In the genomic region with DNA sequence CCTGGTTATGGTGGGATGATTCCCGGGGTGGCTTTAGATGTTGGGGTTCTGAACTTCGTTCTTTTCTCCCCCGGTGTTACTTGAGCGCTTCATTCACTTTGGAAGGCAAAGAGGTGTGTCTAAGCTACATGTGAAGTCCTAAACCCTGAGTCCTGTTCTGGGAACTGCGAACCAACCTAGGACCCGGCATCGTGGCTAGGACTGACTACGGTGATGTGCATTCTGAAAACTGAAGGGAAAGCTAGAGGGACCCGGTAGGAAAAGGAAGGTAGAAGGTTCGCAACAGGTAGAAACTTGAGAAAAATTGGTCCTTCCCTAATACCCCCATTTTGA, we compare ENCODE assay signal across 8 mouse cellular contexts. TPM values are rescaled to one million over a fixed set of nuclear protein-coding genes. Genes with fewer than 3 reads are reported as not detected.
A peak's percentile ranks its signal among the peaks of the same experiment; 100 is the strongest.
DNase-seq lines count a peak whose midpoint lies in the region; ATAC-seq and TF ChIP-seq lines count a peak whose summit lies in the region.

No protein-coding gene starts in this region.

- H3K9ac ChIP-seq in heart, embryonic 13.5 days: peak overlapping the region; percentile 81
- H3K9ac ChIP-seq in ES-E14 (ENCODE audit: insufficient read depth, low read depth, low read length, poor library complexity, severe bottlenecking): peak overlapping the region; percentile 61
- peak overlapping the region; percentile 80 for H3K9ac ChIP-seq in forebrain, embryonic 16.5 days (replicated peaks; ENCODE audit: low read depth, low read length)
- H3K9ac ChIP-seq in liver, postnatal 0 days (replicated peaks): peak overlapping the region; percentile 95

- H3K27ac ChIP-seq in heart, embryonic 13.5 days (replicated peaks): peak overlapping the region; percentile 97
- H3K27ac ChIP-seq in ES-E14 (ENCODE audit: insufficient read depth, low read depth, low read length, poor library complexity, severe bottlenecking): no peak overlapping the region
- H3K27ac ChIP-seq in forebrain, embryonic 16.5 days (ENCODE audit: low read length): no peak overlapping the region
- H3K27ac ChIP-seq in liver, postnatal 0 days (ENCODE audit: low read depth): peak overlapping the region; percentile 99

- no peaks in the 10 kb centered on the region for H3K36me3 ChIP-seq in heart, embryonic 13.5 days
- no peaks in the 10 kb centered on the region for H3K36me3 ChIP-seq in ES-E14 (ENCODE audit: control insufficient read depth, insufficient read depth, low read length, poor library complexity, severe bottlenecking)
- no peaks in the 10 kb centered on the region for H3K36me3 ChIP-seq in forebrain, embryonic 16.5 days (ENCODE audit: control insufficient read depth, insufficient read depth)
- H3K36me3 ChIP-seq in liver, postnatal 0 days (replicated peaks; ENCODE audit: insufficient read depth, low read length): no peaks in the 10 kb centered on the region; the same call in 1 of the 2 replicates

- ATAC-seq in heart, embryonic 13.5 days (ENCODE audit: extremely low read depth, insufficient number of reproducible peaks, low FRiP score, low TSS enrichment): peak; percentile 26; the same call in 1 of the 2 replicates
- peak; percentile 39 for ATAC-seq in forebrain, embryonic 16.5 days
- ATAC-seq in liver, postnatal 0 days: peak; percentile 46

- intact Hi-C loops in heart, postnatal 10 days (cut with DNase I): loop anchor here (5.0 to 10.0 kb wide), 2 partner anchors 187 to 595 kb away; partner anchors contain the start of genes Nmd3 and Ppm1l
- intact Hi-C loops in left cerebral cortex, postnatal 14 days (cut with DNase I): no loop called here

- in situ Hi-C loops in ES-E14 (cut with MboI; ENCODE audit: low sequenced_read_pairs in 2 of 2, unreplicated experiment in 2 of 2): no loop called here

- H3K4me1 ChIP-seq in heart, embryonic 13.5 days: peaks cover 20% of the 10 kb centered on the region
- H3K4me1 ChIP-seq in ES-E14 (ENCODE audit: control insufficient read depth in 2 of 2, insufficient read depth in 2 of 2, low read length in 2 of 2, poor library complexity in 1 of 2): no peaks in the 10 kb centered on the region
- peaks cover 12% of the 10 kb centered on the region for H3K4me1 ChIP-seq in forebrain, embryonic 16.5 days (replicated peaks; ENCODE audit: control insufficient read depth, insufficient read depth, low read length)
- peaks cover 11% of the 10 kb centered on the region for H3K4me1 ChIP-seq in liver, postnatal 0 days (ENCODE audit: insufficient read depth)

- H3K4me2 ChIP-seq in heart, embryonic 13.5 days: peak overlapping the region; percentile 84
- H3K4me2 ChIP-seq in forebrain, embryonic 16.5 days (ENCODE audit: low read length): peak overlapping the region; percentile 92
- peak overlapping the region; percentile 83 for H3K4me2 ChIP-seq in liver, postnatal 0 days (ENCODE audit: low read depth, low read length)

- WGBS in heart, embryonic 13.5 days: 0% methylated on average over 10 of the region's 10 CpGs
- 0% methylated on average over 10 of the region's 10 CpGs for WGBS in forebrain, embryonic 16.5 days
- WGBS in liver, postnatal 0 days (ENCODE audit: insufficient replicate concordance): under 1% methylated on average over 10 of the region's 10 CpGs

- no peaks in the 10 kb centered on the region for H3K27me3 ChIP-seq in heart, embryonic 13.5 days (replicated peaks)
- no peaks in the 10 kb centered on the region for H3K27me3 ChIP-seq in forebrain, embryonic 16.5 days (replicated peaks; ENCODE audit: control insufficient read depth, insufficient read depth, low read length)
- no peaks in the 10 kb centered on the region for H3K27me3 ChIP-seq in liver, postnatal 0 days (ENCODE audit: insufficient read depth, low read length)

- no peaks in the 10 kb centered on the region for H3K9me3 ChIP-seq in heart, embryonic 13.5 days
- no peaks in the 10 kb centered on the region for H3K9me3 ChIP-seq in ES-E14 (ENCODE audit: control insufficient read depth, insufficient read depth, low read depth, low read length)
- H3K9me3 ChIP-seq in forebrain, embryonic 16.5 days (ENCODE audit: control insufficient read depth, low read length): no peaks in the 10 kb centered on the region
- H3K9me3 ChIP-seq in liver, postnatal 0 days (ENCODE audit: low read length): no peaks in the 10 kb centered on the region

- TF ChIP-seq CTCF in liver, postnatal 0 days (IDR thresholded peaks at IDR 0.05; ENCODE audit: low read depth): no peak

- peak overlapping the region; percentile 94 for H3K4me3 ChIP-seq in heart, embryonic 13.5 days
- H3K4me3 ChIP-seq in ES-E14 (ENCODE audit: insufficient read depth in 1 of 2, low read depth in 1 of 2, low read length in 2 of 2, poor library complexity in 1 of 2, severe bottlenecking in 1 of 2): peak overlapping the region; percentile 59 to 90
- peak overlapping the region; percentile 57 for H3K4me3 ChIP-seq in forebrain, embryonic 16.5 days (replicated peaks; ENCODE audit: low read length)
- peak overlapping the region; percentile 90 for H3K4me3 ChIP-seq in liver, postnatal 0 days (ENCODE audit: low read depth, low read length)

- TF ChIP-seq EP300 in liver, postnatal 0 days (IDR thresholded peaks at IDR 0.05; ENCODE audit: low read depth): no peak

- DNase-seq in heart, postnatal 10 days: no peak
- no peak for DNase-seq in ES-E14 (ENCODE audit: low read depth, low spot score)
- no peak for DNase-seq in liver, postnatal 0 days
- DNase-seq in thymus, postnatal 4 days: no peak
- no peak for DNase-seq in left cerebral cortex, postnatal 14 days (ENCODE audit: low spot score in 2 of 2)
- no peak for DNase-seq in adrenal gland, postnatal 14 days

TF ChIP-seq in ES-E14, 5 proteins besides CTCF, POLR2A, EP300 and RAD21:
- TF ChIP-seq HCFC1 (IDR thresholded peaks at IDR 0.05; ENCODE audit: borderline replicate concordance, insufficient read depth, low read length) (no peak), CHD2 (IDR thresholded peaks at IDR 0.05; ENCODE audit: low read depth, low read length) (no peak)

RNA-seq across cellular contexts. Expression of gene Kpna4, which starts 0.4 kb away (rescaled TPM):
- polyA plus RNA-seq in heart, embryonic 13.5 days (2015; fragmentation: Nextera tagmentation; extraction: Ambion mirVana): 21.0 and 24.1 TPM in 2 replicates
- 10 to 100 TPM; 57.1 to 75.4 TPM for total RNA-seq in heart, postnatal 10 days (2021)
- total RNA-seq in ES-E14 (2012; rRNA removed): 21.2 and 33.8 TPM in 2 replicates
- polyA plus RNA-seq in forebrain, embryonic 16.5 days (2015; fragmentation: Nextera tagmentation; extraction: Ambion mirVana): 36.8 and 41.9 TPM in 2 replicates
- 9.0 and 10.1 TPM in 2 replicates for polyA plus RNA-seq in liver, postnatal 0 days (2015; fragmentation: Nextera tagmentation; extraction: Ambion mirVana)
- total RNA-seq in left cerebral cortex, postnatal 14 days (2021): 10 to 100 TPM; 59.9 to 61.2 TPM
- 66.8 and 69.3 TPM in 2 replicates for total RNA-seq in adrenal gland, postnatal 14 days (2021)

Comparison
In these comparisons a context has a peak if more than half of its experiments do, and no peak if none do; other contexts are left out.
1. H3K27ac ChIP-seq: peak in heart, embryonic 13.5 days (single experiment) and liver, postnatal 0 days (single experiment); none in ES-E14 (single experiment) and forebrain, embryonic 16.5 days (single experiment).
2. Peak in every context shown above with its lines, with median percentiles within 50 percentile points of each other: ATAC-seq, H3K4me2 ChIP-seq, H3K4me3 ChIP-seq and H3K9ac ChIP-seq.